Mouse (Mus musculus) hindbrain, embryonic 10.5 days (tissue): Measurements from ENCODE around the gene Hist1h2ak. TPM values are rescaled to one million over a fixed set of nuclear protein-coding genes. Genes with fewer than 3 reads are reported as not detected.
A peak's percentile ranks its signal among the peaks of the same experiment; 100 is the strongest.
"Not testable (repeated sequence)": the region's sequence is repeated elsewhere in the genome, so short reads cannot be mapped to it uniquely, and the experiment has no call there.

Experiments used
- DNase-seq: peaks from one replicate; pipeline ENCODE4 v3.0.0-alpha.2; 2017; ENCODE audit warnings: low spot score
- H3K27ac ChIP-seq: fragments of 300-500 bp; sonication (generic); 2 replicates; pipeline ENCODE4 v1.5.1; 2016; ENCODE audit warnings: mild to moderate bottlenecking, moderate library complexity
- H3K27me3 ChIP-seq: fragments of 300-500 bp; sonication (generic); 2 replicates; pipeline ENCODE4 v1.6.1; 2016; ENCODE audit warnings: mild to moderate bottlenecking; ENCODE audit not compliant: poor library complexity, insufficient read depth, severe bottlenecking
- H3K36me3 ChIP-seq: fragments of 300-500 bp; sonication (generic); 2 replicates; pipeline ENCODE4 v1.6.1; 2016; ENCODE audit warnings: mild to moderate bottlenecking, moderate library complexity
- H3K4me1 ChIP-seq: fragments of 300-500 bp; sonication (generic); replicated peaks from 2 replicates; pipeline ENCODE4 v1.6.1; 2016; ENCODE audit warnings: mild to moderate bottlenecking
- H3K4me3 ChIP-seq: fragments of 300-500 bp; sonication (generic); 2 replicates; pipeline ENCODE4 v1.5.1; 2016; ENCODE audit warnings: mild to moderate bottlenecking, moderate library complexity
- H3K9me3 ChIP-seq: fragments of 300-500 bp; sonication (generic); 2 replicates; pipeline ENCODE4 v1.6.1; 2016; ENCODE audit warnings: mild to moderate bottlenecking, moderate library complexity
- WGBS: fragments of 180-500 bp; shearing (Covaris S2); methylation state at CpG from one replicate; pipeline ENCODE4 v1.1.7; 2016; 5-methylcytosine and 5-hydroxymethylcytosine counted together
- polyA plus RNA-seq: library from polyadenylated mRNA; unstranded; fragments of >200 nt; fragmentation: Nextera tagmentation; extraction: Ambion mirVana; gene quantifications from 2 replicates; pipeline ENCODE4 v1.2.1, GENCODE M21; 2016

The Hist1h2ak gene
- polyA plus RNA-seq, 1 experiment from 2014 or later: 14.0 TPM

- 3% methylated on average over 11 of the region's 11 CpGs for WGBS
These were observed 31.2 kb downstream of the Hist1h2ak start for GRCm38 (mm10) chr13:21722373-21722925.

GRCm38 (mm10) chr13:21721757-21722372, 31.8 kb downstream of the Hist1h2ak start, which contains the start of gene Hist1h2bm:
Hist1h2bm (plus strand) TSS chr13:21722044.
- under 1% methylated on average over 37 of the region's 37 CpGs for WGBS
- H3K27me3 ChIP-seq, H3K9me3 ChIP-seq, H3K36me3 ChIP-seq: not testable (repeated sequence)
- peak; percentile 81 for DNase-seq
- peak within 1 kb of the TSS; percentile 52 for H3K4me3 ChIP-seq
- peak within 1 kb of the TSS; percentile 96 for H3K27ac ChIP-seq
- peaks cover 45% of the 10 kb centered on the region for H3K4me1 ChIP-seq

More at GRCm38 (mm10) chr13:21722373-21722925, 31.2 kb downstream of the Hist1h2ak start:
- H3K36me3 ChIP-seq: no peaks in the 10 kb centered on the region
- H3K27me3 ChIP-seq: no peaks in the 10 kb centered on the region
- no peaks in the 10 kb centered on the region for H3K9me3 ChIP-seq
- peaks cover 48% of the 10 kb centered on the region for H3K4me1 ChIP-seq
- DNase-seq: peak; percentile 35
- H3K4me3 ChIP-seq: peak overlapping the region; percentile 52
- peak overlapping the region; percentile 91 for H3K27ac ChIP-seq

- Histone ChIP-seq H3K4me3 (peak overlapping the region; percentile 52), H3K27ac (peak overlapping the region; percentile 96), H3K4me1 (peaks cover 45% of the 10 kb centered on the region)
- H3K9me3 ChIP-seq, H3K27me3 ChIP-seq, H3K36me3 ChIP-seq: not testable (repeated sequence)
- 2% methylated on average over 25 of the region's 44 CpGs for WGBS
- DNase-seq: peak; percentile 15
These were observed 32.4 kb downstream of the Hist1h2ak start for GRCm38 (mm10) chr13:21721107-21721756.

GRCm38 (mm10) chr13:21718381-21719080, 35.1 kb downstream of the Hist1h2ak start:
- Histone ChIP-seq H3K4me1 (peaks cover 54% of the 10 kb centered on the region), H3K9me3 (no peaks in the 10 kb centered on the region), H3K27me3 (no peaks in the 10 kb centered on the region), H3K27ac (peak overlapping the region; percentile 96), H3K36me3 (no peaks in the 10 kb centered on the region), H3K4me3 (peak overlapping the region; percentile 58)
- WGBS: 62% methylated on average over 4 of the region's 4 CpGs
- DNase-seq: peak; percentile 25

- DNase-seq: peak; percentile 87
- not testable (repeated sequence) for H3K27me3 ChIP-seq, H3K36me3 ChIP-seq, H3K9me3 ChIP-seq
- Histone ChIP-seq H3K4me3 (peak within 1 kb of the TSS; percentile 59), H3K27ac (peak within 1 kb of the TSS; percentile 96), H3K4me1 (peaks cover 47% of the 10 kb centered on the region)
- under 1% methylated on average over 34 of the region's 56 CpGs for WGBS
These were observed 36.0 kb downstream of the Hist1h2ak start, which contains the start of gene Hist1h3h for GRCm38 (mm10) chr13:21717397-21718357. Hist1h3h (plus strand) TSS chr13:21717659.

- peaks cover 42% of the 10 kb centered on the region for H3K4me1 ChIP-seq
- H3K36me3 ChIP-seq, H3K9me3 ChIP-seq, H3K27me3 ChIP-seq: not testable (repeated sequence)
- WGBS: under 1% methylated on average over 16 of the region's 38 CpGs
- H3K4me3 ChIP-seq: peak overlapping the region; percentile 59
- H3K27ac ChIP-seq: peak overlapping the region; percentile 95
- peak; percentile 59 for DNase-seq
These were observed 36.9 kb downstream of the Hist1h2ak start for GRCm38 (mm10) chr13:21716540-21717391.

GRCm38 (mm10) chr13:21715864-21716539, 37.6 kb downstream of the Hist1h2ak start, which contains the start of the genes Hist1h2bl and Hist1h2ai:
Hist1h2bl (minus strand) TSS chr13:21716143.
Hist1h2ai (plus strand) TSS chr13:21716422.
- H3K9me3 ChIP-seq, H3K27me3 ChIP-seq, H3K36me3 ChIP-seq: not testable (repeated sequence)
- DNase-seq: peak; percentile 80
- Histone ChIP-seq H3K27ac (peak within 1 kb of the TSS; percentile 95), H3K4me1 (peaks cover 46% of the 10 kb centered on the region), H3K4me3 (peak within 1 kb of the TSS; percentile 59)
- WGBS: under 1% methylated on average over 39 of the region's 50 CpGs

GRCm38 (mm10) chr13:21715131-21715863, 38.3 kb downstream of the Hist1h2ak start:
- Histone ChIP-seq H3K9me3 (no peaks in the 10 kb centered on the region), H3K36me3 (no peaks in the 10 kb centered on the region), H3K27ac (peak overlapping the region; percentile 93), H3K4me3 (peak overlapping the region; percentile 57), H3K27me3 (no peaks in the 10 kb centered on the region), H3K4me1 (peaks cover 39% of the 10 kb centered on the region)
- 1% methylated on average over 22 of the region's 22 CpGs for WGBS
- peak; percentile 44 for DNase-seq

GRCm38 (mm10) chr13:21714725-21715124, 38.9 kb downstream of the Hist1h2ak start:
- H3K27me3 ChIP-seq: no peaks in the 10 kb centered on the region
- H3K36me3 ChIP-seq: no peaks in the 10 kb centered on the region
- H3K27ac ChIP-seq: peak overlapping the region; percentile 93
- peak; percentile 53 for DNase-seq
- WGBS: 3% methylated on average over 7 of the region's 7 CpGs
- H3K4me3 ChIP-seq: peak overlapping the region; percentile 57
- no peaks in the 10 kb centered on the region for H3K9me3 ChIP-seq
- peaks cover 33% of the 10 kb centered on the region for H3K4me1 ChIP-seq

GRCm38 (mm10) chr13:21711698-21712097, 41.9 kb downstream of the Hist1h2ak start:
- peaks cover 17% of the 10 kb centered on the region for H3K4me1 ChIP-seq
- no peaks in the 10 kb centered on the region for H3K9me3 ChIP-seq
- no peaks in the 10 kb centered on the region for H3K36me3 ChIP-seq
- H3K27ac ChIP-seq: peak overlapping the region; percentile 71; the same call in 1 of the 2 replicates
- DNase-seq: no peak
- peak overlapping the region; percentile 63 for H3K4me3 ChIP-seq
- no peaks in the 10 kb centered on the region for H3K27me3 ChIP-seq
- WGBS: 35% methylated on average over 4 of the region's 4 CpGs
